Mouse (Mus musculus) heart, postnatal 36 days (tissue): ENCODE results near the gene Ppil2. TPM values are rescaled to one million over a fixed set of nuclear protein-coding genes. Genes with fewer than 3 reads are reported as not detected.

Source experiments
- DNase-seq, 2 experiments: peaks; one replicate each; pipeline ENCODE4 v3.0.0; 2021 to 2022
- intact Hi-C: fragments of 180-260 bp; cut with DNase I; formaldehyde crosslinking; loops from one replicate; pipeline ENCODE4 v1.15.1; 2025
- total RNA-seq, 2 experiments: library from RNA; stranded (reverse); gene quantifications; 2 replicates each; pipeline ENCODE4 v1.2.3; 2021

The Ppil2 gene
- total RNA-seq = 10 to 100 TPM; 39.7 to 40.4 TPM

- peak; percentile 72 to 75 for DNase-seq
- intact Hi-C loops = loop anchor here (5.0 kb wide), 1 partner anchor 129 kb away; the partner anchor contains the start of gene Mapk1
These were observed at the start of gene Ppil2 for GRCm38 (mm10) chr16:17110771-17111743. Ppil2 (minus strand) TSS chr16:17111257.

GRCm38 (mm10) chr16:17154346-17154745 lies 43.3 kb upstream of the Ppil2 start:
- DNase-seq = no peak

DNA sequence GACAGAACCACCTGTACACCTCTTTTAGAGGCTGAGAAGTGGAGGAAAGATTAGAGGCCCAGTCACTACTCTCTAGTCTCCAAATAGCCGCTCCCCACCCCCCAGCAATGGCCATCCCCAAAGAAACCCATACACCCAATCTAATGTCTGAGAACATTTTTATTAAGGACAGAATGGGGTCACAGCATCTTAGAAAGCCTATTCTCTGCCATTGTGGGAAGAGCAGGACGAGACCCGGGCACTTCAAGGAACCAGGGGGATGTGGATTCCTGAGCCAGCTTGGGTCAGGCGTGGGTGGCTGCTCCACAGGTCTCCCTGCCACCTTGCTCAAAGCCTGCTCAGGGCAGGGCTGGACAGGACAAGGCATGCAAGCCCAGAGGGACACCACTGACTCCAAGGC lies 40.8 kb upstream of the Ppil2 start:
- intact Hi-C loops = no loop called here

More at GRCm38 (mm10) chr16:17154346-17154745, 43.3 kb upstream of the Ppil2 start:
- intact Hi-C loops = no loop called here

GRCm38 (mm10) chr16:17150520-17151258 lies 39.6 kb upstream of the Ppil2 start:
- DNase-seq = no peak
- intact Hi-C loops = no loop called here

More for the DNA sequence above, 40.8 kb upstream of the Ppil2 start:
- no peak for DNase-seq

DNA sequence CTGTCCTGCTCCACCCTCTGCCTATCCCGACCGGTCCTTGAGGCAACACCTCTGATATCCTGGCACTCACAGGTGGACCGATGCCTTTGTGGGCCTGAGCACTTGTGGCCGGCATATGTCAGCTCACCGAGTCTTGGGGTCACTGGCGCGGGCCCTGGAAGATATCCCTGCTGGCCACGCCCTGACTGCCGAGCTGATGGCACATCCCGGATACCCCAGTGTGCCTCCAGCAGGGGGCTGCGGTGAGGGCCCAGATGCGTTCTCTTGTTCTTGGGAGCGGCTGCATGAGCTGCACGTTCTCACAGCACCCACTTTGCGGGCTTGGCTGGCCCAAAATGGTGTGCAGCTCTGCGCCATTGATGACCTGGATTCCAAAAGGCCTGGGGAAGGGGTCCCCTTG lies 37.0 kb upstream of the Ppil2 start:
- no peak for DNase-seq
- intact Hi-C loops = loop anchor here (5.0 kb wide), 1 partner anchor 59 kb away; the partner anchor contains the start of gene Rimbp3

- intact Hi-C loops = loop anchor here (5.0 kb wide), 1 partner anchor 60 kb away; the partner anchor contains the start of gene Rimbp3
- no peak for DNase-seq
These were observed 36.4 kb upstream of the Ppil2 start for GRCm38 (mm10) chr16:17147391-17147929.

- DNase-seq = peak; percentile 67 to 70
- intact Hi-C loops = loop anchor here (5.0 kb wide), 1 partner anchor 60 kb away; the partner anchor contains the start of gene Rimbp3
These were observed 35.7 kb upstream of the Ppil2 start, which contains the start of gene Ccdc116 for GRCm38 (mm10) chr16:17146772-17147235. Ccdc116 (minus strand) TSS chr16:17147229.

GRCm38 (mm10) chr16:17144339-17144738 lies 33.3 kb upstream of the Ppil2 start, which contains the start of gene Ydjc:
Ydjc (plus strand) TSS chr16:17144621.
- intact Hi-C loops = loop anchor here (5.0 kb wide), 1 partner anchor 128 kb away; no protein-coding TSS in a partner anchor
- DNase-seq = no peak

DNA sequence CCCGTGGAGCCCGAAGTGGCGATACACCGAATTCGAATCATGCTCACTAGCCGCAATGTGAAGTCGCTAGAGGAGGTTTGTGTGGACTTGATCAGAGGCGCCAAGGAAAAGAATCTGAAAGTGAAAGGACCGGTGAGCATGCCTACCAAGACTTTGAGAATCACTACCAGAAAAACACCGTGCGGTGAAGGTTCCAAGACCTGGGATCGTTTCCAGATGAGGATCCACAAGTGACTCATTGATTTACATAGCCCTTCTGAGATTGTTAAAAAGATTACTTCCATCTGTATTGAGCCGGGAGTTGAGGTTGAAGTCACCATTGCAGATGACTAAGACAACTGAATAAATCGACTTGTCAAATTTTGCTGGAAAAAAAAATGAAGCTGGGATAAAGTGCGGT lies 26.3 kb upstream of the Ppil2 start:
- no peak for DNase-seq
- intact Hi-C loops = no loop called here

DNA sequence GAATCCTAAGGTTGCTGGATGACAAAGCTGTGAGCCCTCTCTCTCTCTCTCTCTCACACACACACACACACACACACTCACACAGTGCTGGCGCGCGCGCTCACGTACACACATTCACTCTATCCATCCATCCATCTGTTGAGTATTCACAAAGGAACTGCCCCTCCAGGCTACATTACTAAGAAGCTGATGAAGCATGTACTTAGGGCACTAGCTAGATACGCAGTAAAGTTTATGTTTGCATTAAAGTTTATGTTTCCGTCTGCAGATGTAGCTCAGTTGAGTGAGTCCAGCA lies 21.8 kb upstream of the Ppil2 start:
- intact Hi-C loops = loop anchor here (5.0 kb wide), 2 partner anchors 74 to 144 kb away; partner anchors contain the start of genes Rimbp3 and Tmem191c
- DNase-seq = no peak

DNA sequence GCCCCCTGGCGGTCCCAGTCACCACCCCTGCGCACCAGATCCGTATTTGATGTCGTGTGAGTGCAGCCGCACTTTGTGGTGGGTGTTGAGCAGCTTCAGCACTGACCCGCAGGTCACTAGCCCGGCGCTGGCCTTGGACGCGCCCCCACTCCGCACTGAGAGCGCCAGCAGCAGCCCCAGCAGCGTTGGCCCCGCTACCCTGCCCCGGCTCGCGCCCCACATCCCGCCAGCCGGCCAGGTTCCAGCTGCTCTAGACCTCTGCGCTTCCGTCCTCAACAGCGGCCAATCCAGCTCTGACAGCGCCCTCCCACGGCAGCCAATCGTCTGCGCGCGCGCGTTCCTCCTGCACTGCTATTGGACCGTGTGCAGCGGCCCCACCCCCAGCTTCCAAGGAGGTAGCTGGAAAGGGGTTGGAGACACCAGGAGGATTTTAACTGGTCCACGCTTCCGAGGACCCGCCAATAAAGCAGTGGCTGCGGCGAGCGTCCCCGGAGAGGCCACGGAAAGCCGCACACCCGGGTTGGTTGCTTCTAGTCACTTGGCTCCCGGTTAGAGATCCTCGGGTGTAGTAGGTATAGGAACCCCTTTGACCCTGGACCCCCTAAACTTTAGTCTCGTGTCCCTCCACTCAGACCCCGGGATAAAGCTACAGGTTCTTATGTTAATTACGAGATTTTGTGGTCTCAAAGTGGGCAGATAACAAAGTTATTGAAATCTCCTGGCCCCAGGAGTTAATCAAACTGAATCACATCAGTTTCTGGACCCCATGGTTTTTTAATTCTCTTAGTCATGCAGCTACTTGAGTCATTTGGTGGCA lies 21.2 kb upstream of the Ppil2 start, which contains the start of gene Sdf2l1:
Sdf2l1 (minus strand) TSS at position 295 of the 817 bp plus-strand sequence.
- intact Hi-C loops = loop anchor here (5.0 kb wide), 2 partner anchors 75 to 145 kb away; partner anchors contain the start of genes Rimbp3 and Tmem191c
- peak; percentile 93 to 94 for DNase-seq

DNA sequence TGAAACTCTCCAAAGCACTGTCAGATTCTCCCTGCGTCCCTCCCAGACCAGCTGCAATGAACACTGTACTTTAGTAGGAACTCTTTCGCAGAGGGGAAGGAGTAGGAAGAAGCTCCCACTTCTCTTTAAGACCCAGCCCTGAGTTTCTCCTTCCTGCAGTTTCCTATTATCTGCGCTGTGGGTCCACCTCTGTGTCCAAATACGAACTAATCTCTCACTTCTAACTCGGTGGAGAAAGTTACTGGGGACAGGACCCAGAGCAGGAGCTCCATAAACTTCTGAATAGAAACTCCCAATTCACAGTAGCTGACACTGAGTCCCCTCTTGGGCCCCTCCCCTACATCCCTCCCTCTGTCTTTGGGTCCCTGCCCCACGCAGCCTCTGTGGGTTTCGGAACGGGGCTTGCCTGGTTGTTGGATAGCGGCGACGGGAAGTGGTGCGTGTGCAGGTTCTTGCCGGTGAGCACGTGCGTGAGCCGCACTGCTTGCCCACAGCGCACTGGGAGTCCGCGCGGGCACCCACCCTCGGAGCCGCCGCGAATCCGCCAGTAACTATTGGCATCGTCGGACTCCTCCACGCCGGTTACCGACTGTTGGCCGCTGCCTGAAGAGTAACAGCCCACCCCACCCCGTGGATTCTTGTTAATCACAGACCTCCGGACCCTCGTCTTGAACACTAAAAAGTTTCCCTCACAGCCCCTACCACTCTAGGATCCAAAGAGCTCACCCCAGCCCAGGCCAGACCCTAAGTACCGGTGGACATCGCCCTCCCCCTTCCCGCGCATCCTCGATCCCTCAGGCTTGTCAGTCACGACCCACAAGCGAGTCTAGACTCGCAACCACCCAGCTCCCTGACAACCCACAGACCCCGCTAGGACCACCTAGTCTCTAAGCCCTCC lies 20.4 kb upstream of the Ppil2 start:
- intact Hi-C loops = loop anchor here (5.0 kb wide), 2 partner anchors 76 to 146 kb away; partner anchors contain the start of genes Rimbp3 and Tmem191c
- peak in 1 of 2 experiments; percentile 20 for DNase-seq

DNA sequence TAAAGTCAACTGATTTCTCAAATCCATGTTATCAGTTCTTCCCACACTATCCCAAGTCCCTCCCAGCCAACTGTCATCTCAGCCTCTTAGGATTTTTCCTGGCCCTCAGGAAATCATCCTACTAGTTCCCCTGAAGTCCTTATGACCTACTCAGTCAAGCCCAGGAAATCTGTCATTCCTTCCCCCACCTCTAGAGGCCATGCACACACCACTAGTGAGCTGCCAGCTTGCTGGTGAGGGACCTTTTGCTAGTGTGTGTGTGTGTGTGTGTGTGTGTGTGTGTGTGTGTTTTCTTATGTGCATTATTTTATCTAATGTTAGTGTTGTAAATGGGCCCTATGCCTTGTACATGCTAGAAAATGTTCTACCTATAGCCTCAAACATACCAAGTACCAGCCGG lies 16.2 kb upstream of the Ppil2 start:
- intact Hi-C loops = loop anchor here (5.0 kb wide), 1 partner anchor 165 kb away; no protein-coding TSS in a partner anchor
- DNase-seq = peak; percentile 22 to 32

DNA sequence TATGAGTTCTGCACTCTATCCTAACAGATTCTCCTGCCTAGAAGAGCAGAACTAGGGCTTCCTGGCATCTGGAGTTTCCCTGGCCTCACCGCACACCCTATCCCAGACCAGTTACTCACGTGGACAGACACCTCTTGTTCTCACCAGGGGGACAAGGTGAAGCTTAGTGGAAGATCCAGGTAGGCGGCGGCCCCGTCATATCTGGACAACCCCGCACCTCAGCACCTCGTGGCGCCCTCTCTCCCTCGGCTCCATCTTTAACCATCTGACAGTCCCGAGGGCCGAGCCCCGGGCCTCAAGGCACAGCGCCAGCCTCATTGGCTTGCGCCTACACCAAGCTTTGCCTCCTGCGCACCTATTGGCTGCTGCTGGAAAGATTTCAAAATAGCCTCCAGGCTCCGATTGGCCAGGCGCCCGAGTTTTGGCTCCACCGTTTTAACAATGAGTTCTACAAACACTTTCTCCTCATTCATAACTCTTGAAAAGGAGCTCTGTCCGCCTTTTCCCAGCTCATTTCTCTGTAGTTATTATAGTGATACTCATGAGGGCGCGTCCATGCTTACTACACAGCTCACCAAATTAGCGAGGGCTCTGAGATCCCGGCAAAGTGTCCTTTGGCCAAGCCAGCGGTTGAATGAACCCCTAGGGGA lies 13.9 kb upstream of the Ppil2 start, which contains the start of gene 2610318N02Rik:
2610318N02Rik (minus strand) TSS at position 297 of the 650 bp plus-strand sequence.
- intact Hi-C loops = loop anchor here (5.0 kb wide), 1 partner anchor 167 kb away; no protein-coding TSS in a partner anchor
- DNase-seq = peak; percentile 38 to 49

- DNase-seq = no peak
- intact Hi-C loops = no loop called here
These were observed 13.2 kb upstream of the Ppil2 start for GRCm38 (mm10) chr16:17124119-17124870.

- intact Hi-C loops = no loop called here
- DNase-seq = no peak
These were observed 10.5 kb upstream of the Ppil2 start for GRCm38 (mm10) chr16:17121569-17121968.

GRCm38 (mm10) chr16:17117309-17117799 lies 6.3 kb upstream of the Ppil2 start:
- intact Hi-C loops = no loop called here
- DNase-seq = no peak
